Mouse (Mus musculus): Measurements from ENCODE around the gene Rere. TPM values are rescaled to one million over a fixed set of nuclear protein-coding genes. Genes with fewer than 3 reads are reported as not detected.

Gene Rere
- total RNA-seq, 1 experiment, result 21.7 TPM

DNA sequence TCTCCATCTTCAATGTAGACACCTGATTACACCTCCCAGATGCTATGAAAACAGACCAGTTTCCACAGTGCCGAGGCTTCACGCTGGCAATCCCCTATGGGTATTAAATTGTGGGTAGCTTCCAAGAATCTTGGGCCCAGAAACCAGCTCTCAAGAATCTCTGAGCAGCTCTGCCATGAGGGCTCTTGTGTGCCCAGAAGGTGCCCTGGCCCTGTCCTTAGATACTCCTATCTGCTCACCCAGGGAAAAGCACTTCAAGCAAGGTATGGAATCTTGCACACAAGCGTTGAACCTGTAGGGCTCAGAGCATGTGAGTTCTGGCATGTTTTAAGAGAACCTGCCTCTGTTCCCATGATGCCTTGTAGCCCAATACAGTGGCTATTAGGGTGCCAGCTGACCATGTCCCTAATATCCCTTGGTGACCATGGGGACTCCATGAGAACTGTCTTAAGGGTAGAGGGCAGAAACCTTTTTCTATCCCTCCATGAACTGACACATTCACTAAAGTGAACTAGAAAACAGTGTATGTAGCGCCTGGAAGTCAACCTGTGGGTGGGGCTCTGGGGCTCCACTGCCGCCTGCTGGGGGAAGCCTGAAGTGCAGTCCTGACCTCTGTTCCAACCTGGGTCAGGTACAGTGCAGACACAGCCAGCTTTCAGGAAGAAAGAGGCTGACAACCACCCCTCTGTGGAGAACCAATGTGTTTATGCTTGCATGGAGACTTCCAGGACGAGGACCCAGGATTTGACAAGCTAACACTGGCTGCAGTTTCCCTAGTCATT is 344.7 kb downstream of the Rere start:
- H3K9ac ChIP-seq (ENCODE audit: insufficient read depth, low read depth, low read length, poor library complexity, severe bottlenecking), result no peak overlapping the region
- H3K36me3 ChIP-seq (ENCODE audit: control insufficient read depth, insufficient read depth, low read length, poor library complexity, severe bottlenecking), result no peaks in the 10 kb centered on the region
- no peak overlapping the region for H3K4me3 ChIP-seq (ENCODE audit: insufficient read depth in 1 of 2, low read depth in 1 of 2, low read length in 2 of 2, poor library complexity in 1 of 2, severe bottlenecking in 1 of 2)
- H3K27ac ChIP-seq (ENCODE audit: insufficient read depth, low read depth, low read length, poor library complexity, severe bottlenecking), result no peak overlapping the region
- no peaks in the 10 kb centered on the region for H3K9me3 ChIP-seq (ENCODE audit: control insufficient read depth, insufficient read depth, low read depth, low read length)
- H3K4me1 ChIP-seq (ENCODE audit: control insufficient read depth in 2 of 2, insufficient read depth in 2 of 2, low read length in 2 of 2, poor library complexity in 1 of 2), result no peaks in the 10 kb centered on the region
- TF ChIP-seq CHD2 (IDR thresholded peaks at IDR 0.05; ENCODE audit: low read depth, low read length) (no peak), ZC3H11A (IDR thresholded peaks at IDR 0.05; ENCODE audit: borderline replicate concordance, low read depth, low read length) (0 out of 2 replicates have a peak, but pooled peaks have one; percentile 22), HCFC1 (IDR thresholded peaks at IDR 0.05; ENCODE audit: borderline replicate concordance, insufficient read depth, low read length) (no peak)
- peak; percentile 59 for DNase-seq (ENCODE audit: low read depth, low spot score)
- in situ Hi-C loops (cut with MboI; ENCODE audit: low sequenced_read_pairs in 2 of 2, unreplicated experiment in 2 of 2), result no loop called here

- H3K9ac ChIP-seq (ENCODE audit: insufficient read depth, low read depth, low read length, poor library complexity, severe bottlenecking), result no peak overlapping the region
- H3K4me3 ChIP-seq (ENCODE audit: insufficient read depth in 1 of 2, low read depth in 1 of 2, low read length in 2 of 2, poor library complexity in 1 of 2, severe bottlenecking in 1 of 2), result no peak overlapping the region
- H3K4me1 ChIP-seq (ENCODE audit: control insufficient read depth in 2 of 2, insufficient read depth in 2 of 2, low read length in 2 of 2, poor library complexity in 1 of 2), result no peaks in the 10 kb centered on the region
- no peak for DNase-seq (ENCODE audit: low read depth, low spot score)
- no peak overlapping the region for H3K27ac ChIP-seq (ENCODE audit: insufficient read depth, low read depth, low read length, poor library complexity, severe bottlenecking)
- H3K36me3 ChIP-seq (ENCODE audit: control insufficient read depth, insufficient read depth, low read length, poor library complexity, severe bottlenecking), result no peaks in the 10 kb centered on the region
- in situ Hi-C loops (cut with MboI; ENCODE audit: low sequenced_read_pairs in 2 of 2, unreplicated experiment in 2 of 2), result no loop called here
- no peaks in the 10 kb centered on the region for H3K9me3 ChIP-seq (ENCODE audit: control insufficient read depth, insufficient read depth, low read depth, low read length)
- TF ChIP-seq ZC3H11A (IDR thresholded peaks at IDR 0.05; ENCODE audit: borderline replicate concordance, low read depth, low read length) (no peak), HCFC1 (IDR thresholded peaks at IDR 0.05; ENCODE audit: borderline replicate concordance, insufficient read depth, low read length) (no peak), ZNF384 (IDR thresholded peaks at IDR 0.05; ENCODE audit: low read depth, low read length) (no peak), MAFK (IDR thresholded peaks at IDR 0.05; ENCODE audit: insufficient read depth, low read depth, low read length) (no peak), CHD2 (IDR thresholded peaks at IDR 0.05; ENCODE audit: low read depth, low read length) (no peak)
Measured at GRCm38 (mm10) chr4:150629266-150629665, 347.8 kb downstream of the Rere start.

DNA sequence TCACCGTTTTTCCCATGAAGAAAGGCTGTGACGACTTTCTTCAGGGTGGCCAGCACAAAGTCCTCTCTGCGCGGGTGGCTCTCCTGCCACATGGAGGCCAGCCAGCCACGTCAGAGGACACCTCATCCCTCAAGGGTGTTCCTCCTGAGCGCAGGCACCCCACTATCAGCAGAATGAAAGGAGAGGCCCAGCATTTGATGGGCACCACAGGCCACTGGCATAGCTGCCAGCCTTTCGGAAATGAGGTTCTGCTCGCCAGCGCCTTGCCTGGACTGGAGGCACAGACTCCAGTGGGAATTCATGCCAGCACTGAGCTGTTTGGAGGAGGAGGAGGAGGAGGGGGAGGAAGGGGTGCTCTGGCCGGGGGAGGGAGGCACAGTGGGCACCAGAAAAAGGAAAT is 354.1 kb downstream of the Rere start:
- in situ Hi-C loops (cut with MboI; ENCODE audit: low sequenced_read_pairs in 2 of 2, unreplicated experiment in 2 of 2), result no loop called here

DNA sequence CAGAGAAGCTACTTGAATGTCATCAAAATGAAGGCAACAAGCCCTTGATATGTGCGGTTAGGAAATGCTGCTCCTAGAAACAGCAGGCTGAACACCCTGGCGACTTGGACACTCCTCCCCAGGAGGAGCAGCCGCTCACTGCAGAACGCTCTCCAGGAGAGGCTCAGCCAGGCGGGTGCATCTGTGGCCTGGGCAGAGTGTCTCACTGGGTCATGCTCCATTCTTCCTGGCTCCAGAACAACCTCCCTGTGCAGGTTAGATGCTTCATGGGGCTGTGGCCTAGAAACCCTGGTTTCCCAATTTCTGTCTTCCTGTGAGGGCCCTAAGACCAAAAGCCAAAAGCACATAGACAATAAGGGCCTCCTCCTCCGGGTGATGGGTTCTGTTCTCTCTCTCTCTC is 355.2 kb downstream of the Rere start:
- Histone ChIP-seq H3K9ac (ENCODE audit: insufficient read depth, low read depth, low read length, poor library complexity, severe bottlenecking) (no peak overlapping the region), H3K4me3 (ENCODE audit: insufficient read depth in 1 of 2, low read depth in 1 of 2, low read length in 2 of 2, poor library complexity in 1 of 2, severe bottlenecking in 1 of 2) (no peak overlapping the region), H3K4me1 (ENCODE audit: control insufficient read depth in 2 of 2, insufficient read depth in 2 of 2, low read length in 2 of 2, poor library complexity in 1 of 2) (peaks cover 0 to 4% of the 10 kb centered on the region in 2 experiments; a peak in 1 of 4 replicates), H3K9me3 (ENCODE audit: control insufficient read depth, insufficient read depth, low read depth, low read length) (no peaks in the 10 kb centered on the region), H3K36me3 (ENCODE audit: control insufficient read depth, insufficient read depth, low read length, poor library complexity, severe bottlenecking) (no peaks in the 10 kb centered on the region), H3K27ac (ENCODE audit: insufficient read depth, low read depth, low read length, poor library complexity, severe bottlenecking) (no peak overlapping the region)
- no peak for TF ChIP-seq HCFC1 (IDR thresholded peaks at IDR 0.05; ENCODE audit: borderline replicate concordance, insufficient read depth, low read length)
- no peak for TF ChIP-seq ZNF384 (IDR thresholded peaks at IDR 0.05; ENCODE audit: low read depth, low read length)
- no peak for TF ChIP-seq ZC3H11A (IDR thresholded peaks at IDR 0.05; ENCODE audit: borderline replicate concordance, low read depth, low read length)
- no peak for TF ChIP-seq CHD2 (IDR thresholded peaks at IDR 0.05; ENCODE audit: low read depth, low read length)
- TF ChIP-seq MAFK (IDR thresholded peaks at IDR 0.05; ENCODE audit: insufficient read depth, low read depth, low read length), result no peak
- no peak for DNase-seq (ENCODE audit: low read depth, low spot score)
- in situ Hi-C loops (cut with MboI; ENCODE audit: low sequenced_read_pairs in 2 of 2, unreplicated experiment in 2 of 2), result no loop called here

More for the DNA sequence above, 354.1 kb downstream of the Rere start:
- Histone ChIP-seq H3K9ac (ENCODE audit: insufficient read depth, low read depth, low read length, poor library complexity, severe bottlenecking) (no peak overlapping the region), H3K9me3 (ENCODE audit: control insufficient read depth, insufficient read depth, low read depth, low read length) (no peaks in the 10 kb centered on the region), H3K27ac (ENCODE audit: insufficient read depth, low read depth, low read length, poor library complexity, severe bottlenecking) (no peak overlapping the region), H3K36me3 (ENCODE audit: control insufficient read depth, insufficient read depth, low read length, poor library complexity, severe bottlenecking) (no peaks in the 10 kb centered on the region), H3K4me1 (ENCODE audit: control insufficient read depth in 2 of 2, insufficient read depth in 2 of 2, low read length in 2 of 2, poor library complexity in 1 of 2) (peaks cover 0 to 4% of the 10 kb centered on the region in 2 experiments; a peak in 1 of 4 replicates), H3K4me3 (ENCODE audit: insufficient read depth in 1 of 2, low read depth in 1 of 2, low read length in 2 of 2, poor library complexity in 1 of 2, severe bottlenecking in 1 of 2) (no peak overlapping the region)
- no peak for TF ChIP-seq ZNF384 (IDR thresholded peaks at IDR 0.05; ENCODE audit: low read depth, low read length)
- no peak for DNase-seq (ENCODE audit: low read depth, low spot score)

DNA sequence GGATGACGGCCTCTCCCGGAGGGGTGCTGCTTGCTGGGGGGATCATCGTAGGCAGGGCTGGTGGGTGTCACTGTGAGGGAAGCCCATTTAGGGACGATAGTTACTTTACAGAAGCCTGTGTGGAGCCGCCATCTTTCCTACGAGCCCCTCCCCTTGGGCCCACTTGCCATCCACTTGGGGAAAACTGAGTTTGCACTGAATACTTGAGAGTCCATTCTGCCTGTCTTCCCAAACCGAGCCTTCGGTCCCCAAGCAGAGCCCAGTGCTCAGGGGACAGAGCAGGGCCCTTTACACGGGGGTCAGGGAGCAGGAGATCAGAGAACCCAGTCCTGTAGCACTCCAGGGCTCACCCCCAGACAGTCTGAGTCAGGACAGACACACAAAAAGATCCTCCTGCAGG is 362.9 kb downstream of the Rere start:
- Histone ChIP-seq H3K27ac (ENCODE audit: insufficient read depth, low read depth, low read length, poor library complexity, severe bottlenecking) (no peak overlapping the region), H3K36me3 (ENCODE audit: control insufficient read depth, insufficient read depth, low read length, poor library complexity, severe bottlenecking) (no peaks in the 10 kb centered on the region)

More for the DNA sequence above, 362.9 kb downstream of the Rere start:
- in situ Hi-C loops (cut with MboI; ENCODE audit: low sequenced_read_pairs in 2 of 2, unreplicated experiment in 2 of 2), result no loop called here
- Histone ChIP-seq H3K9ac (ENCODE audit: insufficient read depth, low read depth, low read length, poor library complexity, severe bottlenecking) (no peak overlapping the region), H3K4me3 (ENCODE audit: insufficient read depth in 1 of 2, low read depth in 1 of 2, low read length in 2 of 2, poor library complexity in 1 of 2, severe bottlenecking in 1 of 2) (no peak overlapping the region), H3K9me3 (ENCODE audit: control insufficient read depth, insufficient read depth, low read depth, low read length) (no peaks in the 10 kb centered on the region), H3K4me1 (ENCODE audit: control insufficient read depth in 2 of 2, insufficient read depth in 2 of 2, low read length in 2 of 2, poor library complexity in 1 of 2) (peaks cover 0 to 4% of the 10 kb centered on the region in 2 experiments; a peak in 1 of 4 replicates)
- no peak for TF ChIP-seq CHD2 (IDR thresholded peaks at IDR 0.05; ENCODE audit: low read depth, low read length)
- TF ChIP-seq ZC3H11A (IDR thresholded peaks at IDR 0.05; ENCODE audit: borderline replicate concordance, low read depth, low read length), result no peak
- no peak for TF ChIP-seq HCFC1 (IDR thresholded peaks at IDR 0.05; ENCODE audit: borderline replicate concordance, insufficient read depth, low read length)
- TF ChIP-seq MAFK (IDR thresholded peaks at IDR 0.05; ENCODE audit: insufficient read depth, low read depth, low read length), result no peak
- TF ChIP-seq ZNF384 (IDR thresholded peaks at IDR 0.05; ENCODE audit: low read depth, low read length), result no peak
- DNase-seq (ENCODE audit: low read depth, low spot score), result no peak
